Mouse (Mus musculus) kidney, postnatal 25 days (tissue): ENCODE data around the gene Gm128.

ENCODE experiments used
- DNase-seq, 2 experiments: peaks; one replicate each; pipeline ENCODE4 v3.0.0; 2021; ENCODE audit warnings: mixed read lengths in 2 of 2

Gm128 gene

GRCm38 (mm10) chr3:95194721-95195135 is 46.7 kb downstream of the Gm128 start:
- DNase-seq, result peak; percentile 31 to 69
